Mouse (Mus musculus) stomach, embryonic 16.5 days (tissue): ENCODE results near the gene Morc1. TPM values are rescaled to one million over a fixed set of nuclear protein-coding genes. Genes with fewer than 3 reads are reported as not detected.

Experiments
- polyA plus RNA-seq: library from polyadenylated mRNA; unstranded; fragments of >200 nt; fragmentation: Nextera tagmentation; extraction: Ambion mirVana; gene quantifications from 2 replicates; pipeline ENCODE4 v1.2.1, GENCODE M21; 2015

Gene Morc1
- polyA plus RNA-seq, 1 experiment from 2014 or later = 0.04 TPM

Other genes with a start within 250 kb of the Morc1 start
- gene Dppa4, start 147.5 kb upstream of the Morc1 start, polyA plus RNA-seq = not detected in 2 replicates
- gene Dppa2, start 127.3 kb upstream of the Morc1 start, polyA plus RNA-seq = not detected in 2 replicates
- 0.23 TPM in 1 of 2 replicates, not detected in the other for gene Gm5485, start 18.8 kb upstream of the Morc1 start, polyA plus RNA-seq